Mouse (Mus musculus) bone marrow macrophage, adult 2 months (primary cell): Measurements from ENCODE around the gene Spem1.

Experiments used
- CTCF ChIP-seq: IDR thresholded peaks from 2 replicates; pipeline ENCODE4 v1.5.1; 2012; ENCODE audit warnings: low read depth, mild to moderate bottlenecking, low read length, moderate library complexity
- POLR2A ChIP-seq: IDR thresholded peaks from 2 replicates; pipeline ENCODE4 v1.6.1; 2012; ENCODE audit warnings: mild to moderate bottlenecking, low read depth, low read length, borderline replicate concordance

DNA sequence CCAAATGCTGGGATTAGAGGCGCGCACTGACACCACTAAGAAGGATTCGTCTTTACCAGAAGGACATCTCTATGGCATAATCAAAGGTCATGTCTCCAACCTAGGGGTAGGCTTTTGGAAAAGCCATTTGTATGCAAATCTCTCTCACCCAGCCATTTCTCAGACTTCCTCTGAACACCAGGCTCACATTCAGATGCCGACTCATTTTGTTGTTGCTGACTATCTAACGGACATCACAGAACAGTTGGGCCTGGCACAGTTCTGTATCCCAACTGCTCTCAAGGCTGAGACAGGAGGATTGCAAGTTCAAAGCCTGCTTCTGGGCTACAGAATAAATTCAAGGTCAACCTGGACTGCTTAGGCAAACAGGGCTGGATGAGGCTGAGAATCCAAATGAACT, 34.7 kb downstream of the Spem1 start:
- no peak for TF ChIP-seq CTCF
- TF ChIP-seq POLR2A: no peak
